Mouse (Mus musculus): Measurements from ENCODE around the gene P4ha2. TPM values are rescaled to one million over a fixed set of nuclear protein-coding genes. Genes with fewer than 3 reads are reported as not detected.

The P4ha2 gene
- total and polyA plus RNA-seq, 2 experiments = 2.9 to 4.4 TPM

- Histone ChIP-seq H3K27me3 (ENCODE audit: control insufficient read depth, insufficient read depth, low read length) (no peaks in the 10 kb centered on the region; the same call in 1 of the 2 replicates), H3K36me3 (ENCODE audit: control insufficient read depth, insufficient read depth, low read length) (no peaks in the 10 kb centered on the region), H3K4me3 (ENCODE audit: insufficient read depth, low read depth, low read length) (no peak overlapping the region), H3K79me2 (ENCODE audit: control insufficient read depth, insufficient read depth, low read length) (no peaks in the 10 kb centered on the region), H3K9ac (ENCODE audit: low read depth, low read length) (no peak overlapping the region), H3K27ac (replicated peaks; ENCODE audit: insufficient read depth, low read depth, low read length) (no peak overlapping the region), H3K4me1 (ENCODE audit: control insufficient read depth, insufficient read depth, low read length) (no peaks in the 10 kb centered on the region)
- 70% methylated on average over 2 of the region's 2 CpGs for WGBS
- no peak for DNase-seq (ENCODE audit: extremely low read depth, low read depth, low spot score)
- no peak for TF ChIP-seq POLR2A (IDR thresholded peaks at IDR 0.05; ENCODE audit: extremely low read depth, insufficient read depth, low read length)
- no peak for TF ChIP-seq CTCF (IDR thresholded peaks at IDR 0.05; ENCODE audit: low read depth, low read length)
Observed at GRCm38 (mm10) chr11:54171175-54171574, 71.3 kb downstream of the P4ha2 start.

DNA sequence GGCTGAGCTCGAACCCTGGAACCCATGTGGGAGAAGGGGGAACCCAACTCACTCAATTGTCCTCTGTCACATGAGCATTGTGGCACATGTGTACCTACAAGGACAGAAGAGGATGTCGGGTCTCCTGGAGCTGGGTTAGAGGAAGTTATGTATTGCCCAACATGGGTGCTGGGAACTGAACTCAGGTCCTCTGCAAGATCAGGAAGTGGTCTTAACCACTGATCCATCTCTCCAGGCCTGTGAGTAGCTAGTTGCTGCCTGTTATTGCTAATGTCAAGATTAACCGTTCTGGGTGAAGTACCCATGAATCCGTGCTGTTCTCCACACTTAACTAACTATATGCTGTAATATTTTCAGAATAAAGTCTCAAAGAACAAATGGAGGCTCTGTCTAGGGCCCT, 74.3 kb downstream of the P4ha2 start:
- Histone ChIP-seq H3K9ac (ENCODE audit: low read depth, low read length) (no peak overlapping the region), H3K36me3 (ENCODE audit: control insufficient read depth, insufficient read depth, low read length) (no peaks in the 10 kb centered on the region), H3K4me1 (ENCODE audit: control insufficient read depth, insufficient read depth, low read length) (no peaks in the 10 kb centered on the region), H3K27ac (replicated peaks; ENCODE audit: insufficient read depth, low read depth, low read length) (no peak overlapping the region), H3K27me3 (ENCODE audit: control insufficient read depth, insufficient read depth, low read length) (no peaks in the 10 kb centered on the region; the same call in 1 of the 2 replicates), H3K4me3 (ENCODE audit: insufficient read depth, low read depth, low read length) (no peak overlapping the region), H3K79me2 (ENCODE audit: control insufficient read depth, insufficient read depth, low read length) (no peaks in the 10 kb centered on the region)
- no peak for DNase-seq (ENCODE audit: extremely low read depth, low read depth, low spot score)
- TF ChIP-seq POLR2A (IDR thresholded peaks at IDR 0.05; ENCODE audit: extremely low read depth, insufficient read depth, low read length) (no peak), CTCF (IDR thresholded peaks at IDR 0.05; ENCODE audit: low read depth, low read length) (no peak)
- 91% methylated on average over 4 of the region's 4 CpGs for WGBS

DNA sequence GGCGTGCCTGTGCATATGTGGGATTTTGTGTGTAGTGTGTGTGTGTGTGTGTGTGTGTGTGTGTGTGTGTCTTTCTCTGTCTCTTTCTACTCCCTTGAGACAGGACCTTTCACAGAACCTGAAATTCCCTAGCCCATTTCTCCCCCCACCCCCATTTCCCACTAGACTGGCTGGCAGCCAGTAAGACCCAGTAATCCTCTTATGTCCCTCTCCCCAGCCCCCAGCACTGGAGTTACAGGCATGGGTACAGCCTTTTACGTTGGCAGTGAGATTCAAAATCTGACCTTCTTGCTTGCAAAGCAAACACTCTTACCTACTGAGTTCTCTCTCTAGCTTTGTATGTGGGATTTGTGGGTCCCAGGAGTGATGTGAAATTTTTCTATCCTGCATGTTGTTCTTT, 75.0 kb downstream of the P4ha2 start:
- no peaks in the 10 kb centered on the region for H3K79me2 ChIP-seq (ENCODE audit: control insufficient read depth, insufficient read depth, low read length)
- WGBS = 69% methylated on average over 2 of the region's 2 CpGs
- no peaks in the 10 kb centered on the region for H3K4me1 ChIP-seq (ENCODE audit: control insufficient read depth, insufficient read depth, low read length)
- H3K4me3 ChIP-seq (ENCODE audit: insufficient read depth, low read depth, low read length) = no peak overlapping the region
- TF ChIP-seq POLR2A (IDR thresholded peaks at IDR 0.05; ENCODE audit: extremely low read depth, insufficient read depth, low read length) (no peak), CTCF (IDR thresholded peaks at IDR 0.05; ENCODE audit: low read depth, low read length) (no peak)
- H3K36me3 ChIP-seq (ENCODE audit: control insufficient read depth, insufficient read depth, low read length) = no peaks in the 10 kb centered on the region
- DNase-seq (ENCODE audit: extremely low read depth, low read depth, low spot score) = no peak
- H3K9ac ChIP-seq (ENCODE audit: low read depth, low read length) = no peak overlapping the region
- H3K27me3 ChIP-seq (ENCODE audit: control insufficient read depth, insufficient read depth, low read length) = no peaks in the 10 kb centered on the region
- H3K27ac ChIP-seq (replicated peaks; ENCODE audit: insufficient read depth, low read depth, low read length) = no peak overlapping the region

Other genes with a start within 250 kb of the P4ha2 start
- 2.2 and 3.2 TPM in 2 replicates for gene Gm12216, start 240.8 kb upstream of the P4ha2 start, total RNA-seq (2014; rRNA removed)
- 2.4 and 2.7 TPM in 2 replicates for gene Gm12216, start 240.8 kb upstream of the P4ha2 start, polyA plus RNA-seq (2012; rRNA removed)
- 19.7 and 20.8 TPM in 2 replicates for gene Slc22a5, start 208.4 kb upstream of the P4ha2 start, total RNA-seq (2014; rRNA removed)
- gene Slc22a5, start 208.4 kb upstream of the P4ha2 start, polyA plus RNA-seq (2012; rRNA removed) = 14.7 and 17.0 TPM in 2 replicates
- gene Slc22a21, start 119.8 kb upstream of the P4ha2 start, total RNA-seq (2014; rRNA removed) = 0.55 and 0.87 TPM in 2 replicates
- 0.34 and 0.35 TPM in 2 replicates for gene Slc22a21, start 119.8 kb upstream of the P4ha2 start, polyA plus RNA-seq (2012; rRNA removed)
- 2.0 and 3.8 TPM in 2 replicates for gene Slc22a4, start 72.0 kb upstream of the P4ha2 start, total RNA-seq (2014; rRNA removed)
- 1.7 and 2.4 TPM in 2 replicates for gene Slc22a4, start 72.0 kb upstream of the P4ha2 start, polyA plus RNA-seq (2012; rRNA removed)
- gene Pdlim4, start 31.1 kb upstream of the P4ha2 start, total RNA-seq (2014; rRNA removed) = 1.6 and 1.9 TPM in 2 replicates
- 2.6 and 3.0 TPM in 2 replicates for gene Pdlim4, start 31.1 kb upstream of the P4ha2 start, polyA plus RNA-seq (2012; rRNA removed)
- gene Csf2, start 149.6 kb downstream of the P4ha2 start, total RNA-seq (2014; rRNA removed) = 0.34 TPM in 1 of 2 replicates, not detected in the other
- gene Csf2, start 149.6 kb downstream of the P4ha2 start, polyA plus RNA-seq (2012; rRNA removed) = not detected in 2 replicates
- not detected in 2 replicates for gene Il3, start 167.2 kb downstream of the P4ha2 start, total RNA-seq (2014; rRNA removed)
- not detected in 2 replicates for gene Il3, start 167.2 kb downstream of the P4ha2 start, polyA plus RNA-seq (2012; rRNA removed)
- under 0.01 and 0.47 TPM in 2 replicates for gene Acsl6, start 203.7 kb downstream of the P4ha2 start, total RNA-seq (2014; rRNA removed)
- not detected in 2 replicates for gene Acsl6, start 203.7 kb downstream of the P4ha2 start, polyA plus RNA-seq (2012; rRNA removed)